Mouse (Mus musculus): ENCODE data around the gene Scn11a. TPM values are rescaled to one million over a fixed set of nuclear protein-coding genes. Genes with fewer than 3 reads are reported as not detected.

The Scn11a gene
- polyA plus RNA-seq, 1 experiment from 2014 or later, result 0.02 TPM

GRCm38 (mm10) chr9:119803845-119804500 lies 21.3 kb downstream of the Scn11a start:
- no peak overlapping the region for H3K27ac ChIP-seq (ENCODE audit: low read length)

GRCm38 (mm10) chr9:119803169-119803827 lies 22.0 kb downstream of the Scn11a start:
- Histone ChIP-seq H3K36me3 (ENCODE audit: control insufficient read depth, insufficient read depth) (no peaks in the 10 kb centered on the region), H3K27ac (ENCODE audit: low read length) (no peak overlapping the region), H3K4me2 (ENCODE audit: low read depth, low read length) (no peak overlapping the region), H3K9ac (ENCODE audit: low read depth, low read length) (no peak overlapping the region), H3K4me3 (ENCODE audit: low read depth, low read length) (no peak overlapping the region), H3K27me3 (ENCODE audit: control insufficient read depth, insufficient read depth, low read depth, low read length) (no peaks in the 10 kb centered on the region), H3K9me3 (replicated peaks; ENCODE audit: control insufficient read depth, low read length) (no peaks in the 10 kb centered on the region), H3K4me1 (ENCODE audit: control insufficient read depth, low read depth, low read length) (no peaks in the 10 kb centered on the region)
- 56% methylated on average over 16 of the region's 16 CpGs for WGBS (ENCODE audit: insufficient replicate concordance)
- ATAC-seq (ENCODE audit: low read depth), result no peak

More at GRCm38 (mm10) chr9:119803845-119804500, 21.3 kb downstream of the Scn11a start:
- H3K4me2 ChIP-seq (ENCODE audit: low read depth, low read length), result no peak overlapping the region
- no peak overlapping the region for H3K4me3 ChIP-seq (ENCODE audit: low read depth, low read length)
- ATAC-seq (ENCODE audit: low read depth), result no peak
- no peak overlapping the region for H3K9ac ChIP-seq (ENCODE audit: low read depth, low read length)
- H3K4me1 ChIP-seq (ENCODE audit: control insufficient read depth, low read depth, low read length), result no peaks in the 10 kb centered on the region
- H3K9me3 ChIP-seq (replicated peaks; ENCODE audit: control insufficient read depth, low read length), result no peaks in the 10 kb centered on the region
- H3K36me3 ChIP-seq (ENCODE audit: control insufficient read depth, insufficient read depth), result no peaks in the 10 kb centered on the region
- no peaks in the 10 kb centered on the region for H3K27me3 ChIP-seq (ENCODE audit: control insufficient read depth, insufficient read depth, low read depth, low read length)
- 48% methylated on average over 15 of the region's 15 CpGs for WGBS (ENCODE audit: insufficient replicate concordance)

DNA sequence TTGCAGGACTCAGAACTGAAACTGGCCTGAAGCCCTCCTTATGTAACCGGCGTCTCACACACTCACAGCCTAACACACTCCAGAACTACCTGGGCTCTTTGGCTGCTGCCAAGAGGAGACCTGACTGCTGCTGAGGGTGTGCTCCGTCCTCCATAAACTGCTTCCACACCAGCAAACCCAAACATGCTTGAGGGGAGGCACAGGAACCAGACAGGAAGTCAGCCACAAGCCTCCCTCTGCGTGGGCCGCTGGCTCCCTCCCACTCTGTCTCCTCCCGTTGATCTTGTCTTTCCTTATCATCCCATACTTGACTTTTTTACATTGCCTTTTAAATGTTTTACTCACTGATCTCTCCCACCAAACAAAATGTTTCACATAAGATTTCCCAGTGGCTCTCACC lies 23.8 kb downstream of the Scn11a start:
- no peak overlapping the region for H3K4me3 ChIP-seq (ENCODE audit: low read depth, low read length)
- H3K27ac ChIP-seq (ENCODE audit: low read length), result no peak overlapping the region
- no peak overlapping the region for H3K4me2 ChIP-seq (ENCODE audit: low read depth, low read length)
- ATAC-seq (ENCODE audit: low read depth), result no peak
- H3K9me3 ChIP-seq (replicated peaks; ENCODE audit: control insufficient read depth, low read length), result no peaks in the 10 kb centered on the region
- H3K4me1 ChIP-seq (ENCODE audit: control insufficient read depth, low read depth, low read length), result no peaks in the 10 kb centered on the region
- H3K36me3 ChIP-seq (ENCODE audit: control insufficient read depth, insufficient read depth), result no peaks in the 10 kb centered on the region
- no peak overlapping the region for H3K9ac ChIP-seq (ENCODE audit: low read depth, low read length)
- 24% methylated on average over 6 of the region's 6 CpGs for WGBS (ENCODE audit: insufficient replicate concordance)
- H3K27me3 ChIP-seq (ENCODE audit: control insufficient read depth, insufficient read depth, low read depth, low read length), result no peaks in the 10 kb centered on the region

- Histone ChIP-seq H3K27me3 (ENCODE audit: control insufficient read depth, insufficient read depth, low read depth, low read length) (no peaks in the 10 kb centered on the region), H3K27ac (ENCODE audit: low read length) (no peak overlapping the region), H3K4me1 (ENCODE audit: control insufficient read depth, low read depth, low read length) (no peaks in the 10 kb centered on the region), H3K9me3 (replicated peaks; ENCODE audit: control insufficient read depth, low read length) (no peaks in the 10 kb centered on the region), H3K4me2 (ENCODE audit: low read depth, low read length) (no peak overlapping the region), H3K4me3 (ENCODE audit: low read depth, low read length) (no peak overlapping the region), H3K36me3 (ENCODE audit: control insufficient read depth, insufficient read depth) (no peaks in the 10 kb centered on the region), H3K9ac (ENCODE audit: low read depth, low read length) (no peak overlapping the region)
- WGBS (ENCODE audit: insufficient replicate concordance), result 67% methylated on average over 4 of the region's 4 CpGs
- ATAC-seq (ENCODE audit: low read depth), result no peak
Measured at GRCm38 (mm10) chr9:119796791-119797190, 28.5 kb downstream of the Scn11a start.

GRCm38 (mm10) chr9:119795254-119795912 lies 29.9 kb downstream of the Scn11a start:
- WGBS (ENCODE audit: insufficient replicate concordance), result 34% methylated on average over 15 of the region's 15 CpGs
- Histone ChIP-seq H3K27me3 (ENCODE audit: control insufficient read depth, insufficient read depth, low read depth, low read length) (no peaks in the 10 kb centered on the region), H3K4me1 (ENCODE audit: control insufficient read depth, low read depth, low read length) (no peaks in the 10 kb centered on the region), H3K4me2 (ENCODE audit: low read depth, low read length) (no peak overlapping the region), H3K9ac (ENCODE audit: low read depth, low read length) (no peak overlapping the region), H3K9me3 (replicated peaks; ENCODE audit: control insufficient read depth, low read length) (no peaks in the 10 kb centered on the region), H3K36me3 (ENCODE audit: control insufficient read depth, insufficient read depth) (no peaks in the 10 kb centered on the region), H3K4me3 (ENCODE audit: low read depth, low read length) (no peak overlapping the region), H3K27ac (ENCODE audit: low read length) (no peak overlapping the region)
- ATAC-seq (ENCODE audit: low read depth), result no peak

GRCm38 (mm10) chr9:119794470-119794869 lies 30.8 kb downstream of the Scn11a start:
- no peak overlapping the region for H3K27ac ChIP-seq (ENCODE audit: low read length)
- H3K4me1 ChIP-seq (ENCODE audit: control insufficient read depth, low read depth, low read length), result no peaks in the 10 kb centered on the region
- no peak overlapping the region for H3K4me3 ChIP-seq (ENCODE audit: low read depth, low read length)
- ATAC-seq (ENCODE audit: low read depth), result no peak
- WGBS (ENCODE audit: insufficient replicate concordance), result 45% methylated on average over 4 of the region's 4 CpGs
- no peaks in the 10 kb centered on the region for H3K27me3 ChIP-seq (ENCODE audit: control insufficient read depth, insufficient read depth, low read depth, low read length)
- H3K9me3 ChIP-seq (replicated peaks; ENCODE audit: control insufficient read depth, low read length), result no peaks in the 10 kb centered on the region
- no peak overlapping the region for H3K4me2 ChIP-seq (ENCODE audit: low read depth, low read length)
- no peak overlapping the region for H3K9ac ChIP-seq (ENCODE audit: low read depth, low read length)
- H3K36me3 ChIP-seq (ENCODE audit: control insufficient read depth, insufficient read depth), result no peaks in the 10 kb centered on the region

DNA sequence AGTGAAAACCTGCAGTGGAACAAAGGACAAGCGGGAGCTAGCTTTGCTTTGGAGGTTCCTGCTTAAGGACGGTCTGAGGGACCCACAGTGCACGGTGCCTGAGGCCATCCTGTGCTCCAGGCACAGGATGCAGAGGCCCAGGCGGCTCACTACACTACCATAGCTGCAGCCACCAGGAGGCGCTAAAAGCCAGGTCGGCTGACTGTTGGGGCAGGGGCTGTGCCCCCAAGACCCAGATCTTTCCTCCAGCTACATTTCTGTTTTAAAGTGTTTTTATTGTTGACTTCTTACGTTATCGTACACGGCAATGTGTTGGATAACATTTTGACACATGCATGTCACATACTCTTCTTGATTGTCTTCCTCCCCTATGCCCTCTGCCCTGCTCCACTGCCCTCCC lies 32.8 kb downstream of the Scn11a start:
- WGBS (ENCODE audit: insufficient replicate concordance), result 63% methylated on average over 9 of the region's 9 CpGs
- Histone ChIP-seq H3K27me3 (ENCODE audit: control insufficient read depth, insufficient read depth, low read depth, low read length) (no peaks in the 10 kb centered on the region), H3K4me2 (ENCODE audit: low read depth, low read length) (no peak overlapping the region), H3K9ac (ENCODE audit: low read depth, low read length) (no peak overlapping the region), H3K4me3 (ENCODE audit: low read depth, low read length) (no peak overlapping the region), H3K27ac (ENCODE audit: low read length) (no peak overlapping the region), H3K36me3 (ENCODE audit: control insufficient read depth, insufficient read depth) (no peaks in the 10 kb centered on the region), H3K4me1 (ENCODE audit: control insufficient read depth, low read depth, low read length) (no peaks in the 10 kb centered on the region), H3K9me3 (replicated peaks; ENCODE audit: control insufficient read depth, low read length) (no peaks in the 10 kb centered on the region)
- ATAC-seq (ENCODE audit: low read depth), result no peak

- no peaks in the 10 kb centered on the region for H3K4me1 ChIP-seq (ENCODE audit: control insufficient read depth, low read depth, low read length)
- H3K9me3 ChIP-seq (replicated peaks; ENCODE audit: control insufficient read depth, low read length), result no peaks in the 10 kb centered on the region
- ATAC-seq (ENCODE audit: low read depth), result no peak
- no peaks in the 10 kb centered on the region for H3K36me3 ChIP-seq (ENCODE audit: control insufficient read depth, insufficient read depth)
- no peak overlapping the region for H3K4me2 ChIP-seq (ENCODE audit: low read depth, low read length)
- H3K27me3 ChIP-seq (ENCODE audit: control insufficient read depth, insufficient read depth, low read depth, low read length), result no peaks in the 10 kb centered on the region
- no peak overlapping the region for H3K27ac ChIP-seq (ENCODE audit: low read length)
- WGBS (ENCODE audit: insufficient replicate concordance), result 50% methylated on average over 3 of the region's 3 CpGs
- no peak overlapping the region for H3K4me3 ChIP-seq (ENCODE audit: low read depth, low read length)
- no peak overlapping the region for H3K9ac ChIP-seq (ENCODE audit: low read depth, low read length)
Measured at GRCm38 (mm10) chr9:119780901-119781300, 44.4 kb downstream of the Scn11a start.

GRCm38 (mm10) chr9:119776661-119777060 lies 48.6 kb downstream of the Scn11a start:
- no peaks in the 10 kb centered on the region for H3K27me3 ChIP-seq (ENCODE audit: control insufficient read depth, insufficient read depth, low read depth, low read length)
- ATAC-seq (ENCODE audit: low read depth), result no peak
- H3K36me3 ChIP-seq (ENCODE audit: control insufficient read depth, insufficient read depth), result no peaks in the 10 kb centered on the region
- no peaks in the 10 kb centered on the region for H3K4me1 ChIP-seq (ENCODE audit: control insufficient read depth, low read depth, low read length)
- 51% methylated on average over 7 of the region's 7 CpGs for WGBS (ENCODE audit: insufficient replicate concordance)
- no peak overlapping the region for H3K27ac ChIP-seq (ENCODE audit: low read length)
- H3K9ac ChIP-seq (ENCODE audit: low read depth, low read length), result no peak overlapping the region
- H3K4me2 ChIP-seq (ENCODE audit: low read depth, low read length), result no peak overlapping the region
- no peaks in the 10 kb centered on the region for H3K9me3 ChIP-seq (replicated peaks; ENCODE audit: control insufficient read depth, low read length)
- no peak overlapping the region for H3K4me3 ChIP-seq (ENCODE audit: low read depth, low read length)
